Mouse (Mus musculus): ENCODE measurements around the gene Akap13.

The Akap13 gene

DNA sequence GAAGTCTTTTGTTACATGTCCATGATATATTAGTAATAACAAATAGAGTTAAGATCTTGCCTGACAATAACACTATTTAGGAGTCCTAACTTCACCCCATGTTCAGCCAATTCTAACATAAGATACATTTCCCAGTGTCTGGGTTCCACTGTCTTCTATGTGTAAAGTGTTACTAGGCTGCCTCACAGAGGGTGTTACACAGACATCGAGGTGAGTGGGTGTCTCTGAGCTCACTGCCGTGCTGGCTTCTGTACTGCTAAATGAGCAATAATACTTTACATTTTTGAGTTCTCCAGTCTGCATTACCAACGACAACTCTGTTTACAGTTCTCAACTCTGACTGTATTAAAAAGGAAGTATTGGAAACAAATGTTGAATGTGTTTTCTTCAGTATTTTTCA is 209.1 kb downstream of the Akap13 start:
- in situ Hi-C loops (cut with MboI), result no loop called here

DNA sequence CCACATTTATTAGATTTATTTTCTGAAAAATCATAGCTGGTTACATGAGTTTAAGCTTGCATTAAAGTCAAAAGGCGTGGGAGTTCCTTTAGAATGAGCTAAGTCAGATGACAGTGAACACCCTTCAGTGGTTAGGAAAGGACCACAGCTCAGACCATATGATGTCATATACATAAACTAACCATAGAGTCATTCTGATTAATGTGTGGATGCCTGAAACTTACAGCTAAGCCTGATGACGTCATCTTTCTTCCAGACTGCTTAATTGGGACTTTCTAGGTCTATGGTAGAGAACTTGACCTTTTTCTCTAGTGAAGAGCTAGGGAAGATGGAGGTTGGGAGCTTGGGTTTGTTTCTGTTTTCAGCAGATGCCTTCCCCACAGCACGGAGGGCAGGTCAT is 211.6 kb downstream of the Akap13 start:
- in situ Hi-C loops (cut with MboI), result no loop called here

DNA sequence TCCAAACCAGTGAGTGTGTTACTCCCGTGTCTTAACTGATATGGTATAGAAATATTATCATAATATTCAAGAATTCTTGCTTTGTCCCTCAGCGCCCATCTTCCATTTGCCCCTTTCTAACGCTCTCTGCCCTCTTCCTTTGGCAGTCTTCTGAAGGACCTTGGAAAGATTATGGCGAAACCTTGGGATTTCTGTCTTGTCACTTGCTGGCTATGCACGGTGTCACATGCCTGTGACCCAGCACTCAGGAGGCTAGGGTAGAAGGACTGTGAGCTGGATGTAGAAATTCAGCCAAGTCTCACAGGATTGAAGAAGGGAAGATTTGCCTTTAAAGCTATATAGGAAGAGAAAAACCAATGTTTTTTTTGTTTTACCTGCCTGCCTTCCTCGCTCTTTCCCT is 212.2 kb downstream of the Akap13 start:
- in situ Hi-C loops (cut with MboI), result no loop called here

DNA sequence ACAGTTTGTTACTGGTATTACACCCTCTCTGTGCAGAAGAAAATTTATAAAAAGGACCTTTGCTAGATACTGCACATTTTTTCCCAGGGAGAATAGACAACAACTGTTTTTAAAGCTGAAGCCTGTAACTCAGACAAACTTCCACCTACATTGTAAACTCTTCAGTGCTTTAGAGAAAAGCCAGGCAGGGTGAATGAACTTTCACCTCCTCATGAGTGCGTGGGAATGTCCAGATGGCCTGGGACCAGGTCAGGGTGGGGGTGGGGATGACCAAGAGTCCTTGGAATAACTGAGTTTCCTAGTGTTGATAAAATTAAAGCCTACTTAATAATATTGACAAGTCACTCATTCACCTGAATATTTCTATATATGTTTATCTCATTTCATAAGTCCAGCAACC is 213.1 kb downstream of the Akap13 start:
- in situ Hi-C loops (cut with MboI), result no loop called here

DNA sequence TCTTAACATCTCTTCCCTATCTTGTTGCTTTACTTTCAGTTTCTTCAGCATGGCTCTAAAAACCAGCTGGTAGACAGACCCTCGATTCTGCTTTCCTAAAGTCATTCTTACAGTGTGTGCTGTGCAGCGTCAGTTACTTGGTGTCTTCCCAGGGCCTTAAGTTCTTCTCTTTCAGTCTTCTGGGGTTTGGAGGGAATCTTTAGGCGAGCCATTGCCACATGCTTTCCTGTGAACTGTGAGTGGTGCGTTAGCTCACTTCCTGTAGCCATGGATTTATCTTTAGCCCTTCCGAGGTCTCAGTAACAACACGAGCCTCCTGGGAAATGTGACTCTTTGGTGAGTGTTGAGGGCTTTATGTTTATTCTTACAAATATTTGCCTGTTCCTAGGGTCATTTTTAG is 214.1 kb downstream of the Akap13 start:
- in situ Hi-C loops (cut with MboI), result no loop called here

DNA sequence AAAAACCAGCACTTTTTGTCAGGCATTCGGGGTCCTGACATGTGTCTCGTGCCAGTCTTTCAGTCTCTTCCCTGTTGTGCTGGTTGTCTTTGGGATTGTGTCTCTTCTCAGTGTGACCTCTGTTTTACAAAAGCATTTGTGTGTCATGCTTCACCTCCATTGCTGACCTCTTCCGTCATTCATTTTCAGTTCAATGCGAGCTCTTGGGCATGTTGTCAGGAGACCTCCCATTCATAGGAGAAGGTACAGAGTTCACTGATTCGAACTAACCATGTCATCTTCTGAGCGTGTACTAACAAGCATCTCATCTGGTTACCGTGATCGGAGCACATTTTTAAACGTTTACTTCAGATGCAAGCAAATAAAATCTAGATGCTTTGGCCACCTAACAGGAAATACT is 224.3 kb downstream of the Akap13 start:
- in situ Hi-C loops (cut with MboI), result no loop called here

DNA sequence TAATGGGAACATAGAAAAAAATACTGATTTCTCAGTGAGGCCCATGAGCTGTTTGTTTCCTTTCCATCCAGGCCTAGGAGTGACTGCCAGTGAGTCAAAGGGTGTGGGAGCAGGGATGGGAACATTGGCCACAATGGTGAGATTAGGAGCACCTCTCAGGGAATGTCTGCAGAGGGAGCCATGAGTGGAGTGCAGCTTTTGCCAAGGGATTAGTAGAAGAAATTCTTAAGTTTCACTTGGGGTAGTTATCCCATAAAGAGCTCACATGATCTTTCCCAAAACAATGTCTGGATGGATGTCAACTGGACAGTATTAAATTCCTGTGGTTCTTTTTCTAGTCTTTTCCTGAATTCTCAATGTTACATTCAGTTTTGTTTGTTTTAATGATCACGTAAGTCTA is 227.6 kb downstream of the Akap13 start:
- in situ Hi-C loops (cut with MboI), result no loop called here

DNA sequence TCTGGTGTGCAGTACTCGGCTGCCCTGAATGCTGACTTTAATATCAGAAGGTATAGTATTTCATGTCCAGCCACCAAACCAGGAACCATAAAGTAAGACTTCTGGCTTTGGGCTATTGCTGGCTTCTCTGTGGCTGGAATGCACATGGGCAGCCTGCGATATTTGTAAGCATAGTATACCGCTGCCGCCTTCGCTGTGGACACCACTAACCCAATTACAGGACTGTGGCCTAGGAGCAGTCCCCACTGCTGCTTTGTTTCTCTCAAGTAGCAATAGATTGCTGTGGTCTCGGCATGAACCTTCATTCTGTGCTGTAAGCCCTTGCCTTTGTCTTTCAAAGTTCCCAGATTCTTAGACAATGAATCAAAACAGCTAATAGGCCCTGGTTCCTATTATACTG is 228.1 kb downstream of the Akap13 start:
- in situ Hi-C loops (cut with MboI), result no loop called here

DNA sequence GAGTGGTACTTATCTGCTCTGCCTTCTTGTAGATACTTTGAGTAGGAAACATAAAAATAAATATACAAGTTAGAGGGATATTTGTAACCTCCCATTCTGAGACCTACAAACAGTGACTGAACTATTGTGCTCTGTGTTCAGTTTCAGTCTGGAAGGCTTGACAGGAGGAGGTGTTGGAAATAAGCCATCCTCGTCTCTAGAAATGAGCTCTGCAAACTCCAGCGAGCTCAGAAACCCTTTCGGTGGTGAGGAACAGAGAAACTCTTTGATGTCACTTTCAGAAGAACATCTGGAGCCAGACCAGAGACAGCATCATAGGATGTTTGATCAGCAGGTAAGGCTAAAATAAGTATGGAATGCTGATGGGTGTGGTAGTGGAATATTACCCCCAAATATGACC is 229.6 kb downstream of the Akap13 start:
- in situ Hi-C loops (cut with MboI), result no loop called here

DNA sequence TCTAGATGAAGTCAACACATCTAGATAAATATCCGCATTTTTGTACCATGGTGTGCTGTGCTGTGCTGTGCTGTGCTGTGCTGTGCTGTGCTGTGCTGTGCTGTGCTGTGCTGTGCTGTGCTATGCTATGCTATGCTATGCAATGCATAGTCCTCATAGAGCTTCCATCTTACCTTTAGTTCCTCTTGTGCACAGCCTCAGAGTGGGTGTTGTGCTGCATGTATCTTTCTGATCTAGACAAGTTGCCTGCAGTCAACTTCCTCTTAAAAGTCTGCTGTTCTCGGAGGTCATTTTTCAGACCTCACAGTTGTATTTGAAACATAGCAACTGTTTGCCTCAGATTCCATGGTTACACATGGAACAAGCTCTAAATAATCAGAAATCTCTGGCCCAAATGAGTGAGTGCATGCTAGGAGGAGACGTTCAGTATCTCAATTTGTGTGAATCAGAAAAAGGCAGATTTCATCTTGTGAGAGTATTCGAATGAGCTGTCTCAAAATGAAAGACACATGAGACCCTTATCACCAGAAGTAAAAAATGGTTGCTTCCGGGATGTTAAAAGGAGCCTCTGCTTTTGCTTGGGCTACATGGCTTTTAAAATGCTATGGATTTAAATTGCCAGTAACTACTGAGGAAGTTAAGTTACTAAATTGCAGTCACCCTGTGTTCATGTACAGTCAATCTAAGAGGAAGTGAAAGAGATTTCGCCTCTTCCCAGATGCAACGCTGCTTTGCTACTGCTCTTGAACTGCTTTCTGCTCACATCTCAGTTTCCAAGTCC is 230.9 kb downstream of the Akap13 start:
- in situ Hi-C loops (cut with MboI), result no loop called here

DNA sequence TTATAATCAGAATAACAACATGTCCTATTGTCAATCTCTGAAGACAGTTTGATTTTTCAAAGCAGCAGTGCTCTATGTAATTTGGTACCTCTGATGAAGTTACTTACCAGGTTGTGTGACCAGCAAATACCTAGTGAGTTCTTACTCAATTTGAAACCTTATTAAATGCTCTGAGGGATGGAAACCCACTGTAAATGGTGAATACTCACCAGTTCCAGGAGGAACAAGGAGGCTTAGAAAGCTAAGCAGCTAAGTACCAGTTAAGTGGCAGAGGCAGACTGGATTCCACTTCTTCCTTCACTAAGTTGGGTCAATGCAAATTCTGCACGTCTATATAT is 231.5 kb downstream of the Akap13 start:
- in situ Hi-C loops (cut with MboI), result no loop called here

DNA sequence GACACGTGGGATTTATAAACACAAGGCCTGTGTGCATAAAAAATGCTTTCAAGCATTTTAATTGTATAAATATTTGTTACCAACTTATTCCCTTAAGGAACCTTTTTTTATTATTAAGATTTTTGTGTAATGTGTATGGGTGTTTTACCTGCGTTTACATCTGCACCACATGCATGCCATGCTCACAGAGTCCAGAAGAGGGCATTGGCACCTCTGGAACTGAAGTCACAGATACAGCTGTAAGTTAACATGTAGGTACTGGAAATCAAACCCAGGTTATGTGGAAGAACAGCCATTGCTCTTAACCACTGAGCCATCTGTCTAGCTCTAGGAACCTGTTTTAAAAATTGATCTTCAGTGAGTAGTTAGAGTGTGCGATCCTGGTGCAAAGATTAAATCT is 232.8 kb downstream of the Akap13 start:
- in situ Hi-C loops (cut with MboI), result no loop called here

DNA sequence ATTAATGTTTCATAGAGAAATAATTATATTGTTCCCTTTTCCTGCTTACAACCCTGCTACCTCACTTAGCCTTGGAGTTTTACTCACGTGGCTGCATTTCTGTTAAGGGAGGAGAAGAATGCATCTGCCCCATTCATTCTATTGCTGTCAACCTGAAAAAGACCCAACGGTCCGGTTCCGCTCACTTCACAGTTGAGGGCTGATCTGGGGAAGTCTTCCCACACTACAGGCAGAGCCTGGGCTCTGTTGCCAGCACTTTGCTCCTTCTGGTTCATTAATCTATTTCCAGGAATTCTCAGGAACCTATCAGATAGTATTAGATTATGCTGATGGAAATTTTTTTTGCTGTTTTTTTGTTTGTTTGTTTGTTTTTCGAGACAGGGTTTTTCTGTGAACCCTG is 239.4 kb downstream of the Akap13 start:
- in situ Hi-C loops (cut with MboI), result no loop called here

DNA sequence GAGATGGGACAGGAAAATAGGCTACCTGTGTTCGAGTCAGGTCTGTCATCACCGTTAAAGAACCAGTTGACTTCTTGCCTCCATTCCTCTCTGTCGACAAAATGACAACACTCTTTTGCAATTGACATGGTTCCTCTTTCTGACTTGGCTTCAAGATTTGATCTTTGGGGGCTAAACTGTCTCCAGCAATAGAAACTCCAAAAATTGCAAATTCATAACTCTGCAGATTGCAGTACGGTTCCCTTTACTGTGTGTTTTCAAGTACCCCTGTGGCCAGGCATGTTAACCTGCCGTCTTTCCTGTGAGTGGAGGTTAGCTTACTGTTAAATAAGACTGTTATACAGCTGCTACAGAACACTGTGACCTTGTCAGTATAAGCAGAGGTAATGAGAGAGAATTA is 244.5 kb downstream of the Akap13 start:
- in situ Hi-C loops (cut with MboI), result no loop called here

DNA sequence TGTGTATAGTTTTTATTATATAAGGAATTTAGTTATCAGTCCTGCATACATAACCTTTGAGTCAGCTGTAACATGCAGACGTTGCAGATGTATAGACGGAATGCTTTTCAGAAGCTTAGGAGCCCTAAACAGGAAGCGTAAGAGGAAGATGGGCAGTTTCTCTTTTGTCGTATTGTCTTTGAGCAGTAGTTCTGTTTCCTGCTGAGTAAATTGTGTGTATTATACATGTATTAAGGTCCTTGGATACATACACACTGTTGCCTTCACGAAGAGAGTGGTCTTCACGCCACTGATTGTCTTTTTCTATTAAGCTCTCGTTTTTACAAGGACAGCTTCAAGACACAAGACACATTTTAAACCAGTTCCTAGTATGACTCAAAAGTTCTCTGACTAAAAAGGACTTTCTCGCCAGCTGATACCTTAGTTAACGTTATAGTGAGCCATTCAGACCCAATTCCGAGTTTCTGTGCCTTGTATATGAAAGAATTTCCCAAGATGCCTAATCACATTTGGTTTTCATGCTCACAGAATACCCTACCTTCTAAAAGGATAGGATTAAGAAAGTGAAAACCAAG is 245.5 kb downstream of the Akap13 start:
- in situ Hi-C loops (cut with MboI), result no loop called here

DNA sequence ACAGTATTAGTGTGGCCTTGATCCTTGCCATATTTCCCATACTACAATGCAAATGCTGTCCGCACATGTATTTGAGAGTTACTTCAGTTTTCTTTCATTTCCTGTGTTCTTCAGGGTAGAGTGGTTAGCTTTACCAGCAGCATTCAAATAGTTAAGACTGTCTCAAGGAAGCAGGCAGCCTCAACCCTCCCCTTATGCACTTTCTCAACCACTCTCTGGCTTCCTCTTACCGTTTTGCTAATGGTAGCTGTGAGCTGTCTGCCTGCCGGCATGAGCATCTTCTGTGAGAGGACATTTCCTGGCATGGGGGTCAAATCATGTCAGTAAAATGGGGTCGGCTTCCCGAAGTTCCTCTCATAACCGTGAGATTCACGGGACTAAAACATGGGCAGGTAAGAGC is 246.4 kb downstream of the Akap13 start:
- in situ Hi-C loops (cut with MboI), result no loop called here

DNA sequence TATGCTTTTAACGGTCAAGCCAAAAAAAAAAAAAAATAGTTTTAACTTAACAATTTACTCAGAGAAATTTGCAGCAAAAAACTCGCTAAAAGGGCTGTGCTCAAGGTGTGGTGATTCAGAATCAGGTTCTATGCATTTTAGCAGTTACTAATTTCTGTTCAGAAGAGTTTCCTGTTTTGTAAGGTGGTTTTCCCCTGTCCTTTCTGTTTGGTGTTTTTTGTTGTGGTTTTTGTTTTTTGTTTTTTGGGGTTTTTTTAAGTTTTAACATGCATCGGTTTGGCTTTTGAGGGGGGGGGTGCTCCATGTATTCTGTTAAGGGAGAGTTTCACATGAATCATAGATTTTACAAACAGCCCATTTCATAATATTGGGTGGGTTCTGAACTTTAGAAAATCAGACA is 247.0 kb downstream of the Akap13 start:
- in situ Hi-C loops (cut with MboI), result no loop called here

DNA sequence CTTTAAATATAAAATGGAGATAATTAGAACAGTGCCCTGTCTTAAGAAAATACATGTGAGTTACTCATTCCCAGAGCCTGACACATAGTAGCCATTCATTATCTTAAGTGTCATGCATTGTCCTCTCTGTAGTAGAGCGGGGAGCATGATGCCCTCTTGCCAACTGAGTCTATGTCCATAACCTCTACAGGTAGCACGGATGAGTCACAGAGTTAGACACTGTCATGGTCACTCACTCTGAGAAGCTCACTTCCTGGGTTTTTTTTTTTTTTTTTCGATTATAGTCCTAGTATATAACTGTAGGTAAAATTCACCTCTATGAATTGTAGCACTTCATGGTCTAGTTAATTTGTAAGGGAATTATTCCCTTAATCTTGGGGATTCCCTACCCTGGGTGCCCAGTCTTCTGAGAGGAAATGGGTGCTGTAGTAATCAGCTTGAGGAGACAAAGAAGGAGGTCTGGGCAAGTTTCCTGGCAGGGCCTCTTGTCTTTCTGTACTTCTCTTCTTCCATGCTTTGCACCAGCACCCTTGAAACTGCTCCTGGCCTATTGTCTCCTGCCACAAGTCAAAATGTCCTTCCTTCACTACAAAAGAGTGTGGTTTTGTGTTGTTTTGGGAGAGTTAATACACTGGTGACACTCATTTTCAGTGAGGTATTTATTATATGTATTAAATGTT is 247.8 kb downstream of the Akap13 start:
- in situ Hi-C loops (cut with MboI), result no loop called here

DNA sequence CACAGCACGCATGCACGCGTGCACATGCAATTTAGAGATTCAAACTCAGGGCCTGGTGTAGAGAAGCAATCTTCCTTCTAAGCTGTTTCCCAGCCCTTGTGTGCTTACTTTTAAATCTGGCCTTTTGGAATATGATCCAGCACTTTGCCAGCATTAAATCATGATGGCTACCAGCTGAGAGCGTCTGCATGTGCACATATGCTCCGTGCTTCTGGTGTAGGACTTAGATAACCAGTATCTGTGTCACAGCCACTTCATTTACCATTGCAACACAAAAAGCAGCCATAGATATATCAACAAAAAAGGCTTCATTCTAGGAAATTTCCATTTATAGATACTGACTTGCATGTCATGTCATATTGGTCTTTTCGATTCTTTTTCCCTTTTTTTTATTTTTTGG is 249.5 kb downstream of the Akap13 start:
- in situ Hi-C loops (cut with MboI), result no loop called here

DNA sequence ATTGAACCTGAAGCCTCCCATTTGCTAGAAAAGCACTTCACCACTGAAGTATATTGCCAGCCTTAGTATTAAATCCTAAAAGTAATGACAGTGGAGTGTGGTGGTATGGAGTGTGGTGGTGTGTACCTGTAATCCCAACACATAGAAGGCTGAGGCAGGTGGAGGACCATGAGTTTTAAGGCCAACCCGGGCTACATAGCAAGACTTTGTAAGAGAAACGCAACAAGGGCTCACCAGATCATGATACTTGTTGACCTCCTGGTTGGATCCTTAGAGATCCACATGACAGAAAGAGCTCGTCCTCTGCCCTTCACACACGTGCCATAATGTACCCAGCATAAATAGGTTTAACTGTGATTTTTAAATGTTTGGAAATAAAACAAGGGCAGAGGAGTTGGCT is 254.6 kb downstream of the Akap13 start:
- in situ Hi-C loops (cut with MboI), result no loop called here

DNA sequence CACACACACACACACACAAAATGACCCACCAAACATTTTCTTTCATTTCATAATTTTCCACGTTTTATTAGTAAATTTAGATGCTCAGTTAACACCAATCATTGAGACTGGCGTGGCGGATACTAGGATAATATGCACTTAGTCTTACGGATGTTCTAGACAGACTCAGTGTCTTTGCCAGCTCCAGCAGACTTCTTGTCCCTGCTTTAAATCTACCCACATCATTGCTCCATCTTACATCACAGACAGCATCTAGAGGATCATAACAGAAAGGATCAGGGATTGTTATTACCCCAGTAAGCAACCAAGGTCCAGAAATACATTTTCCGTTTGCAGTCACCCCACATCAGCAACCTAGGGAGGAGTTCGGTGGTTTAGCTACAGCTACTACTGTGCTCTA is 255.6 kb downstream of the Akap13 start:
- in situ Hi-C loops (cut with MboI), result no loop called here

DNA sequence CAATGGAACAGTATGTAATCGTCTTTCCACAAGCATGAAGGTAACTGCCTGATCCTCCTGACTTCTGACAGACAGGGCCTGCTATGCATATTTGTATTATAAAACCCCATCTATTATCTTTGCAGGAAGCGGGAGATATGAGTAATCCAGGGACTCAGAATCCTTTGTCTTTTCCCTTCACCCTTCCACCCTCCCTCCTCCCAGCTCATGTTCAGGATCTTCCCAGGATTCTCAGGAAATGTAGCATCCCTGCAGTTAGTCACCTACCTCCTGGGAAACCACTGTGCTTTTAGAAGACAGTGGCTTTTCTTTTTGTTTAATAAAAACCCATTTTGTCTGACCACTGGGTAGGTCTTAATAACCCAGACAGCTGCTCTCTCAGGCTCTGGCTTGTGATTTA is 256.1 kb downstream of the Akap13 start:
- in situ Hi-C loops (cut with MboI), result no loop called here

DNA sequence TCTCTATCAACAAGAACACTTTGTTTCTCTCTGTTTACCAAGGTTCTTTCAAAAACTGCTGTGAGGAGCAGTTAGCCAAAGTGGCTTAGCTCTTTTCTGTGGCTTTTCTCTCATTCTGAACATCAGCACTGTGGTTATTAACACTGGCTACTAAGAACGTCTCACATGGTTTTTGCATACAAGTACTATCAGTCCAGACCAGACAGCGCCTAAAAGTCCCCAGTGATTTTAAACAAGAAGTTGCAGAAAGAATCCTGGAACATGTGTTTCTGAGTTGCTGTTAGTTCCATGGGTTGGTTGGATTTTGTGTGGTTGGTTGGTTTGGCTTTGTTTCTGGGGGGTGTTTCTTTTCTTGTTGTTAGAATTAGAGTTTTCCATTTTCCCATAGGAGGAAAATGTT is 257.5 kb downstream of the Akap13 start:
- in situ Hi-C loops (cut with MboI), result no loop called here

DNA sequence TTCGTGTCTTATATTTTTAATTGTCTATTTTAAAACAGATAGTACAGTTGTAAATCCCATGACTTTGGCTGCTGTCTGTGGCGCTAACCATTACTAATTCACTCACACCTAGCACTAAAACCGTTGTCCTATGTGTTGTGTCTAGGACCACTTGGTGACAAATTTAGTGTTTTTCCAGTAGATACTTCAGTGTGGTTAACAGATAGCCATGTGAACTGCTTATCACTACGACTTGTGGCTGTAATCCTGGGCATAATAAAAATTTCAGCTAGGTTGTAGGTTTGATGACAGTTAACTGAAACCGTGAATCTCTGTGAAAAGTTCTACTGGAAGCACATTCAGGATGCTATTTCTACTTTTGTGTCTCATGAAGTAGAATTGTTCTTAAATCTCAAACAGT is 258.6 kb downstream of the Akap13 start:
- in situ Hi-C loops (cut with MboI), result no loop called here
